ENCODE assay signal across 18 mouse cellular contexts in genomic region chr1:119640006-119640405, GRCm38 (mm10). TPM values are rescaled to one million over a fixed set of nuclear protein-coding genes. Genes with fewer than 3 reads are reported as not detected.
DNase-seq lines count a peak whose midpoint lies in the region; ATAC-seq lines count a peak whose summit lies in the region.
"Had no signal": no experiment of that assay in that cellular context is flagged by ENCODE, and none has a peak within 500 bp of the region (broad histone marks: within the 10 kb centered on the region; RNA-seq: fewer than 3 reads in every experiment).

No protein-coding gene starts in this region.

- ATAC-seq in midbrain, embryonic 11.5 days (ENCODE audit: low FRiP score) = no peak
- no peak for ATAC-seq in kidney, embryonic 15.5 days (replicated peaks; ENCODE audit: low FRiP score)
- ATAC-seq: intestine, postnatal 0 days; midbrain, embryonic 13.5 days had no signal

- WGBS in midbrain, embryonic 11.5 days = 89% methylated on average over 2 of the region's 2 CpGs
- 94% methylated on average over 2 of the region's 2 CpGs for WGBS in midbrain, embryonic 10.5 days
- 31% methylated on average over 2 of the region's 2 CpGs for WGBS in kidney, embryonic 15.5 days

- H3K36me3 ChIP-seq in midbrain, embryonic 11.5 days (ENCODE audit: control insufficient read depth, insufficient read depth, low read length) = peaks cover 2% of the 10 kb centered on the region; the same call in 1 of the 2 replicates
- peaks cover 32% of the 10 kb centered on the region for H3K36me3 ChIP-seq in midbrain, embryonic 10.5 days
- peaks cover 15% of the 10 kb centered on the region for H3K36me3 ChIP-seq in kidney, embryonic 15.5 days
- H3K36me3 ChIP-seq: embryonic facial prominence, embryonic 13.5 days; hindbrain, embryonic 15.5 days had no signal

- no peaks in the 10 kb centered on the region for H3K27me3 ChIP-seq in midbrain, embryonic 11.5 days (ENCODE audit: control insufficient read depth, insufficient read depth, low read length)
- no peaks in the 10 kb centered on the region for H3K27me3 ChIP-seq in midbrain, embryonic 10.5 days (ENCODE audit: low read depth, poor library complexity, severe bottlenecking)
- H3K27me3 ChIP-seq in kidney, embryonic 15.5 days = no peaks in the 10 kb centered on the region
- H3K27me3 ChIP-seq: embryonic facial prominence, embryonic 13.5 days; heart, embryonic 13.5 days; hindbrain, embryonic 15.5 days; midbrain, embryonic 13.5 days had no signal

- no peak overlapping the region for H3K4me2 ChIP-seq in midbrain, embryonic 11.5 days
- no peak overlapping the region for H3K4me2 ChIP-seq in kidney, embryonic 15.5 days
- H3K4me2 ChIP-seq: embryonic facial prominence, embryonic 13.5 days; heart, embryonic 13.5 days; hindbrain, embryonic 15.5 days; midbrain, embryonic 13.5 days had no signal

- no peak overlapping the region for H3K27ac ChIP-seq in midbrain, embryonic 11.5 days (ENCODE audit: low read depth, low read length)
- H3K27ac ChIP-seq in midbrain, embryonic 10.5 days (replicated peaks) = no peak overlapping the region
- peak overlapping the region; percentile 49 for H3K27ac ChIP-seq in kidney, embryonic 15.5 days
- H3K27ac ChIP-seq: embryonic facial prominence, embryonic 13.5 days; forebrain, embryonic 10.5 days; heart, embryonic 13.5 days; hindbrain, embryonic 15.5 days; macrophage; midbrain, embryonic 13.5 days had no signal

- H3K9me3 ChIP-seq in midbrain, embryonic 11.5 days (ENCODE audit: control insufficient read depth, low read length) = no peaks in the 10 kb centered on the region
- no peaks in the 10 kb centered on the region for H3K9me3 ChIP-seq in midbrain, embryonic 10.5 days (replicated peaks)
- H3K9me3 ChIP-seq in kidney, embryonic 15.5 days (replicated peaks) = no peaks in the 10 kb centered on the region
- H3K9me3 ChIP-seq: embryonic facial prominence, embryonic 13.5 days; forebrain, embryonic 10.5 days; heart, embryonic 13.5 days; hindbrain, embryonic 15.5 days; midbrain, embryonic 13.5 days had no signal

- H3K4me1 ChIP-seq in midbrain, embryonic 11.5 days (ENCODE audit: control insufficient read depth, insufficient read depth, low read length) = no peaks in the 10 kb centered on the region; the same call in 1 of the 2 replicates
- H3K4me1 ChIP-seq in midbrain, embryonic 10.5 days = peaks cover 19% of the 10 kb centered on the region
- H3K4me1 ChIP-seq in kidney, embryonic 15.5 days = peaks cover 26% of the 10 kb centered on the region

- no peak overlapping the region for H3K9ac ChIP-seq in midbrain, embryonic 11.5 days (ENCODE audit: low read length)
- H3K9ac ChIP-seq in kidney, embryonic 15.5 days = no peak overlapping the region
- H3K9ac ChIP-seq: embryonic facial prominence, embryonic 13.5 days; heart, embryonic 13.5 days; hindbrain, embryonic 15.5 days; midbrain, embryonic 13.5 days had no signal

- H3K4me3 ChIP-seq in midbrain, embryonic 11.5 days (ENCODE audit: low read depth, low read length) = no peak overlapping the region
- H3K4me3 ChIP-seq in midbrain, embryonic 10.5 days = no peak overlapping the region
- no peak overlapping the region for H3K4me3 ChIP-seq in kidney, embryonic 15.5 days (replicated peaks)
- H3K4me3 ChIP-seq: embryonic facial prominence, embryonic 13.5 days; forebrain, embryonic 10.5 days; heart, embryonic 13.5 days; hindbrain, embryonic 15.5 days; midbrain, embryonic 13.5 days had no signal

- peak; percentile 24 for DNase-seq in adrenal gland, adult 2 months
- no peak for DNase-seq in adrenal gland, adult 8-10 months
- peak; percentile 53 for DNase-seq in midbrain, embryonic 11.5 days (ENCODE audit: low spot score, missing footprints)
- DNase-seq in midbrain, embryonic 10.5 days (ENCODE audit: low spot score) = no peak
- no peak for DNase-seq in B cell, adult 2 months
- DNase-seq in cerebellum, adult 9-10 months = no peak
- DNase-seq in retina, postnatal 1 day = no peak
- DNase-seq: cerebellum, adult 9-11 months; heart, postnatal 36 days; right cerebral cortex, postnatal 4 days had no signal

RNA-seq across cellular contexts. Expression of gene Epb41l5, which starts 8.8 kb away (rescaled TPM):
- total RNA-seq in adrenal gland, adult 2 months (2021) = 10 to 100 TPM; 10.0 to 12.3 TPM
- polyA plus RNA-seq in adrenal gland, adult 2 months (2012; rRNA removed) = 1.8 and 2.7 TPM in 2 replicates
- total RNA-seq in adrenal gland, adult 8-10 months (2022) = 10 to 100 TPM; 13.3 to 18.9 (median 14.4) TPM
- 48.9 and 50.0 TPM in 2 replicates for polyA plus RNA-seq in midbrain, embryonic 11.5 days (2014; fragmentation: Nextera tagmentation; extraction: Ambion mirVana)
- 58.9 and 60.2 TPM in 2 replicates for polyA plus RNA-seq in midbrain, embryonic 10.5 days (2016; fragmentation: Nextera tagmentation; extraction: Ambion mirVana)
- polyA plus RNA-seq in kidney, embryonic 15.5 days (2015; fragmentation: Nextera tagmentation; extraction: Ambion mirVana) = 64.0 and 64.2 TPM in 2 replicates

Comparison
In these comparisons a context has a peak if more than half of its experiments do, and no peak if none do; other contexts are left out.
1. DNase-seq: peak in adrenal gland, adult 2 months (single experiment) and midbrain, embryonic 11.5 days (single experiment); none in adrenal gland, adult 8-10 months (single experiment), midbrain, embryonic 10.5 days (single experiment), B cell, adult 2 months (0 of 2), cerebellum, adult 9-10 months (single experiment) and retina, postnatal 1 day (single experiment).
2. RNA of gene Epb41l5, which starts 8.8 kb away (polyA plus RNA-seq): 64.0 to 64.2 TPM in kidney, embryonic 15.5 days, 58.9 to 60.2 TPM in midbrain, embryonic 10.5 days and 48.9 to 50.0 TPM in midbrain, embryonic 11.5 days; 1.8 to 2.7 TPM in adrenal gland, adult 2 months; every median in the first group is over 10 times any median in the second.